Mouse (Mus musculus): ENCODE data around the gene Xlr3b.

DNA sequence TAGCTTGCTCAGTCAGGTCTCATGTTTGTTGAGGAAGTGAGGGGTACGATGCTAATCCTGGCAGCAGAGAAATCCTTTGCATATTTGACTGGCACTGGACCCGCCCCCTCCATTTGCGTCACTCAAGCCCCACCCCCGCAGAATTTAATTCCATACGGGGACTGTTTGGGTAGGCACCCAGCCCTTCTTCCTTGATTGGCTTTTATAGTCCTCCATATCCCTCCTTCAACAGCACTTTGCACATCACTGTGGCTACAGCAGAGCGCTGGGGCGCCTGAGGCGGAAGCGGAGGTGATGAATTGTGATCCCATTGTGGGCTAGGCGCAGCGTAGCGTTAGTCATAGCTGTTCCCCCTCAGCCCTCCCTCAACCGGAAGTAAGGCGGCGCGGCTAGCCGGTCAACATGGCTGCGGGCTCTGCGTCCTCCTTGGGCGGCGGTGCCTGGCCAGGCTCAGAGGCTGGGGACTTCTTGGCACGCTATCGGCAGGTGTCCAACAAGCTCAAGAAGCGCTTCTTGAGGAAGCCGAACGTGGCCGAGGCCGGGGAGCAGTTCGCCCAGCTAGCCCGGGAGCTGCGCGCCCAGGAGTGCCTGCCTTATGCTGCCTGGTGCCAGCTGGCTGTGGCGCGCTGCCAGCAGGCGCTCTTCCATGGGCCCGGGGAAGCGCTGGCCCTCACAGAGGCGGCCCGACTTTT is 36.1 kb downstream of the Xlr3b start, which contains the start of gene F8a:
- TF ChIP-seq CTCF (conservative IDR thresholded peaks at IDR 0.05; ENCODE audit: insufficient read depth, insufficient read length, low read depth, low read length) (no peak), POLR2A (IDR thresholded peaks at IDR 0.05; ENCODE audit: low read depth, low read length) (peak; percentile 74)
